Mouse (Mus musculus): ENCODE data around the gene Gdpd3. TPM values are rescaled to one million over a fixed set of nuclear protein-coding genes. Genes with fewer than 3 reads are reported as not detected.

Gene Gdpd3
- polyA plus RNA-seq, 1 experiment from 2014 or later, result 2.1 TPM

- Histone ChIP-seq H3K9ac (ENCODE audit: low read depth, low read length) (no peak overlapping the region), H3K27ac (ENCODE audit: low read length) (no peak overlapping the region), H3K4me2 (ENCODE audit: low read depth, low read length) (no peak overlapping the region), H3K27me3 (replicated peaks; ENCODE audit: control insufficient read depth, insufficient read depth, low read length) (no peaks in the 10 kb centered on the region), H3K36me3 (ENCODE audit: control insufficient read depth, insufficient read depth, low read length) (no peaks in the 10 kb centered on the region), H3K4me3 (ENCODE audit: low read length) (no peak overlapping the region), H3K4me1 (ENCODE audit: control insufficient read depth, insufficient read depth, low read length) (peaks cover 14% of the 10 kb centered on the region), H3K9me3 (ENCODE audit: control insufficient read depth, low read length) (no peaks in the 10 kb centered on the region)
- peak; percentile 39; the same call in 1 of the 2 replicates for ATAC-seq
- WGBS, result 66% methylated on average over 6 of the region's 6 CpGs
Observed at GRCm38 (mm10) chr7:126806956-126807355, 40.8 kb downstream of the Gdpd3 start.

GRCm38 (mm10) chr7:126807405-126807804 is 41.3 kb downstream of the Gdpd3 start:
- no peak; the same call in 1 of the 2 replicates for ATAC-seq
- H3K9me3 ChIP-seq (ENCODE audit: control insufficient read depth, low read length), result no peaks in the 10 kb centered on the region
- H3K9ac ChIP-seq (ENCODE audit: low read depth, low read length), result peak overlapping the region; percentile 79
- H3K27me3 ChIP-seq (replicated peaks; ENCODE audit: control insufficient read depth, insufficient read depth, low read length), result no peaks in the 10 kb centered on the region
- H3K4me2 ChIP-seq (ENCODE audit: low read depth, low read length), result 0 out of 2 replicates have a peak overlapping the region, but pooled peaks have one; percentile 95
- whole genome bisulfite sequencing, result 70% methylated on average over 4 of the region's 4 CpGs
- no peaks in the 10 kb centered on the region for H3K36me3 ChIP-seq (ENCODE audit: control insufficient read depth, insufficient read depth, low read length)
- peaks cover 14% of the 10 kb centered on the region for H3K4me1 ChIP-seq (ENCODE audit: control insufficient read depth, insufficient read depth, low read length)
- H3K27ac ChIP-seq (ENCODE audit: low read length), result no peak overlapping the region
- H3K4me3 ChIP-seq (ENCODE audit: low read length), result no peak overlapping the region

DNA sequence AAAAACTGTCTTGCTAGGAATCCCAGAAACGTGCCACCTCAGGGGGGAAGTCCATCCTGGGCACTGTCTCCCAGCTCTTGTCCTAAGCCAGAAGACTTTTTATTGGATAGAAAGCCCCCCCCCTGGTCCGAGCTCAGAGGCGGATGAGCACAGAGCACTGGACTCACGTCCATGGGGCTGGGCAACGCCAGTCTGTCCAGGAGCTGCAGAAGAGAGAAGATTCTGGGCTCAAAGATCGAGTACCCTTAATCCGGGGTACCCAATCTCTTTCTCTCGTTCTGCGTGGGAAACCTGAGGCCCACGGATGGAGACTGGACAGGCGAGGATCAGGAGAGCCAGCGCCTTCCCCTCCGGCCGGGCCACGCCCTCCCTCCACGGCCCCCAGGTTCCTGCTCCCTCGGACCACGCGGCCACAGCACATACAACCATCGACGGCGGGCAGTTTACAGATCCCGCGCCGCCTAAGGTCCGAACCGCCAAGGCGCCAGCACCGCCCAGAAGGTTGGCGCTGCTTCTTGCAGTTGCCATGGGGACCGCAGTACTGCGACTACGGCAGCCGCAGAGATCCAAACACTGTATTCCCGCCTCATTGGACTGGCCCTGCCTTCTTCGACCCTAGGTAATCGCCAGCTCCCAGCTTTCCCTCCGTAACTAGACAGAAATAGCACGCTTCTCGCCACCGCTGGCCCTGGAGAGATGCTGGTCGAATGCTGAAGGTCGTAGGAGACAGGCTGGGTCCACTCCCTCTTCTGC is 42.7 kb downstream of the Gdpd3 start:
- peaks cover 14% of the 10 kb centered on the region for H3K4me1 ChIP-seq (ENCODE audit: control insufficient read depth, insufficient read depth, low read length)
- H3K4me3 ChIP-seq (ENCODE audit: low read length), result peak overlapping the region; percentile 71
- no peaks in the 10 kb centered on the region for H3K36me3 ChIP-seq (ENCODE audit: control insufficient read depth, insufficient read depth, low read length)
- peak overlapping the region; percentile 72 for H3K27ac ChIP-seq (ENCODE audit: low read length)
- H3K9ac ChIP-seq (ENCODE audit: low read depth, low read length), result peak overlapping the region; percentile 79
- WGBS, result under 1% methylated on average over 43 of the region's 43 CpGs
- no peaks in the 10 kb centered on the region for H3K27me3 ChIP-seq (replicated peaks; ENCODE audit: control insufficient read depth, insufficient read depth, low read length)
- no peaks in the 10 kb centered on the region for H3K9me3 ChIP-seq (ENCODE audit: control insufficient read depth, low read length)
- peak overlapping the region; percentile 95 for H3K4me2 ChIP-seq (ENCODE audit: low read depth, low read length)
- peak; percentile 94 for ATAC-seq

- no peak overlapping the region for H3K4me3 ChIP-seq (ENCODE audit: low read length)
- peaks cover 14% of the 10 kb centered on the region for H3K4me1 ChIP-seq (ENCODE audit: control insufficient read depth, insufficient read depth, low read length)
- no peaks in the 10 kb centered on the region for H3K36me3 ChIP-seq (ENCODE audit: control insufficient read depth, insufficient read depth, low read length)
- H3K27me3 ChIP-seq (replicated peaks; ENCODE audit: control insufficient read depth, insufficient read depth, low read length), result no peaks in the 10 kb centered on the region
- no peak overlapping the region for H3K27ac ChIP-seq (ENCODE audit: low read length)
- no peaks in the 10 kb centered on the region for H3K9me3 ChIP-seq (ENCODE audit: control insufficient read depth, low read length)
- peak overlapping the region; percentile 79; the same call in 1 of the 2 replicates for H3K9ac ChIP-seq (ENCODE audit: low read depth, low read length)
- ATAC-seq, result no peak
- peak overlapping the region; percentile 95; the same call in 1 of the 2 replicates for H3K4me2 ChIP-seq (ENCODE audit: low read depth, low read length)
- WGBS, result 51% methylated on average over 5 of the region's 5 CpGs
Observed at GRCm38 (mm10) chr7:126809723-126810369, 43.7 kb downstream of the Gdpd3 start.

DNA sequence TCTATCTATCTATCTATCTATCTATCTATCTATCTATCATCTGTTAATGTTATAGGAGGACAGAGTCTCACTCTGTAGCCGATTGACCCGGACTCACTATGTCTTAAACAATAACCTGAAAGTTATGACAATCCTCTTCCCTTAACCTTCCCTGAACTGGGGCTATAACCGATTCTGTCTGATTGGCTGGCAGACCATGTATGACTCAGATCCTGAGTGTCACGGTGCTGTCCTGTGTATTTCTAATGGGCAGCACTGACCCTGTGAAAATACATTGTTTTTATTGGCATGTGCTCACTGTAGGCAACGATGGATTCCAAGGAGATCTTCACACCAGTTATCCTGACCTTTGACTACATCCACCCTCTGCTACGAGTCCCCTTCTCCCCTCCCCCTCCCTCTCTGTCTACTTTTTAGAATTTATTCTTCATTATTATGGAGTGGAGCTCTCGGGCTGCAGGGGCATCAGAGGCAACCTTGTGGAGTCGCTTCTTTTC is 49.6 kb downstream of the Gdpd3 start:
- Histone ChIP-seq H3K27me3 (replicated peaks; ENCODE audit: control insufficient read depth, insufficient read depth, low read length) (no peaks in the 10 kb centered on the region), H3K9me3 (ENCODE audit: control insufficient read depth, low read length) (peaks cover 3% of the 10 kb centered on the region; the same call in 1 of the 2 replicates), H3K36me3 (ENCODE audit: control insufficient read depth, insufficient read depth, low read length) (no peaks in the 10 kb centered on the region), H3K9ac (ENCODE audit: low read depth, low read length) (no peak overlapping the region), H3K27ac (ENCODE audit: low read length) (no peak overlapping the region), H3K4me3 (ENCODE audit: low read length) (no peak overlapping the region), H3K4me2 (ENCODE audit: low read depth, low read length) (no peak overlapping the region), H3K4me1 (ENCODE audit: control insufficient read depth, insufficient read depth, low read length) (no peaks in the 10 kb centered on the region)
- ATAC-seq, result no peak
- 62% methylated on average over 8 of the region's 8 CpGs for WGBS

DNA sequence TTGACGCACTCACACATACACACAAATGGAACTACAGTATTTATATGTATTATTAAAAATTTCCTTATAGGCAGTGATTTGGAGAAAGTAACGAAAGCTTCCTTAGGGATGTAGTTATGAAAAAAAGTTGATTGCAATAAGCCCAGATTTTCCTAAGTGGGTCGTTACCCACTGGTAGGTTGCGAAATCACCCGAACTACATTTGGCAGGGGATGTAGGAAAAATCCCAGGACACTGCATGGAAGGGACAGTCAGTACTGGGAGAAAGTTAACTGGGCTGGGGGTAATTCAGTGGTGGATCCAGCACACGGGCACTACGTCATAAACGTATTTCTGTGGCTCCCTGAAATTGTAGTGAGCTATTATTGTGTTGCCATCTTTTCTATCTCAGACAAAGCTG is 50.4 kb downstream of the Gdpd3 start:
- Histone ChIP-seq H3K36me3 (ENCODE audit: control insufficient read depth, insufficient read depth, low read length) (no peaks in the 10 kb centered on the region), H3K4me2 (ENCODE audit: low read depth, low read length) (no peak overlapping the region), H3K4me3 (ENCODE audit: low read length) (no peak overlapping the region), H3K4me1 (ENCODE audit: control insufficient read depth, insufficient read depth, low read length) (no peaks in the 10 kb centered on the region), H3K27me3 (replicated peaks; ENCODE audit: control insufficient read depth, insufficient read depth, low read length) (no peaks in the 10 kb centered on the region), H3K27ac (ENCODE audit: low read length) (no peak overlapping the region), H3K9ac (ENCODE audit: low read depth, low read length) (no peak overlapping the region), H3K9me3 (ENCODE audit: control insufficient read depth, low read length) (peaks cover 3% of the 10 kb centered on the region; the same call in 1 of the 2 replicates)
- ATAC-seq, result no peak
- whole genome bisulfite sequencing, result 86% methylated on average over 8 of the region's 8 CpGs

DNA sequence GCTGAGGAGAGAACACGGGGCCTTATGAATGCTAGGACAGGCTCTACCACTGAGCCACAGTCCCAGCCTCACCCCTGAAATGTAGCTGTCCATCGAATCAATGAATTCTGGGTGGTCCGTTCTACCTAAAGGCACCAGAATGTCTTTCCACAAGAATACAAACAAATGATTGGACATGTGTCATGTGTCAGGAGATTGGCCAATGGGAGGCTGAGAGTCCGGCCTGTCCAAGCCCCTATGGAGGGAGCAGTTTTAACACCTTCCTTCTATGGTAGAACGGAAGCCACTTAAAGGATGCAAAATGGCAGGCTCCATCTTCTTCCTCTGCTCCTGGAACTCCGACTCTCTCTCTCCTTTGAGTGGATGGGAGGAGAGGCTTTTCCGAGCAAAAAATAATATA is 51.5 kb downstream of the Gdpd3 start:
- WGBS, result 77% methylated on average over 7 of the region's 7 CpGs
- peaks cover 2% of the 10 kb centered on the region for H3K27me3 ChIP-seq (replicated peaks; ENCODE audit: control insufficient read depth, insufficient read depth, low read length)
- no peak for ATAC-seq
- peaks cover 3% of the 10 kb centered on the region; the same call in 1 of the 2 replicates for H3K9me3 ChIP-seq (ENCODE audit: control insufficient read depth, low read length)
- H3K27ac ChIP-seq (ENCODE audit: low read length), result no peak overlapping the region
- no peak overlapping the region for H3K4me2 ChIP-seq (ENCODE audit: low read depth, low read length)
- no peak overlapping the region for H3K9ac ChIP-seq (ENCODE audit: low read depth, low read length)
- no peaks in the 10 kb centered on the region for H3K4me1 ChIP-seq (ENCODE audit: control insufficient read depth, insufficient read depth, low read length)
- no peaks in the 10 kb centered on the region for H3K36me3 ChIP-seq (ENCODE audit: control insufficient read depth, insufficient read depth, low read length)
- no peak overlapping the region for H3K4me3 ChIP-seq (ENCODE audit: low read length)

GRCm38 (mm10) chr7:126818818-126819217 is 52.7 kb downstream of the Gdpd3 start:
- H3K27me3 ChIP-seq (replicated peaks; ENCODE audit: control insufficient read depth, insufficient read depth, low read length), result peaks cover 10% of the 10 kb centered on the region
- no peaks in the 10 kb centered on the region for H3K36me3 ChIP-seq (ENCODE audit: control insufficient read depth, insufficient read depth, low read length)
- peaks cover 3% of the 10 kb centered on the region; the same call in 1 of the 2 replicates for H3K9me3 ChIP-seq (ENCODE audit: control insufficient read depth, low read length)
- H3K4me3 ChIP-seq (ENCODE audit: low read length), result no peak overlapping the region
- no peak overlapping the region for H3K27ac ChIP-seq (ENCODE audit: low read length)
- WGBS, result 43% methylated on average over 1 of the region's 1 CpGs
- ATAC-seq, result no peak
- H3K4me2 ChIP-seq (ENCODE audit: low read depth, low read length), result no peak overlapping the region
- H3K9ac ChIP-seq (ENCODE audit: low read depth, low read length), result no peak overlapping the region
- peaks cover 3% of the 10 kb centered on the region for H3K4me1 ChIP-seq (ENCODE audit: control insufficient read depth, insufficient read depth, low read length)

- Histone ChIP-seq H3K4me3 (ENCODE audit: low read length) (no peak overlapping the region), H3K27ac (ENCODE audit: low read length) (no peak overlapping the region), H3K4me2 (ENCODE audit: low read depth, low read length) (no peak overlapping the region), H3K4me1 (ENCODE audit: control insufficient read depth, insufficient read depth, low read length) (peaks cover 3% of the 10 kb centered on the region), H3K36me3 (ENCODE audit: control insufficient read depth, insufficient read depth, low read length) (no peaks in the 10 kb centered on the region), H3K9ac (ENCODE audit: low read depth, low read length) (no peak overlapping the region), H3K27me3 (replicated peaks; ENCODE audit: control insufficient read depth, insufficient read depth, low read length) (peaks cover 20% of the 10 kb centered on the region), H3K9me3 (ENCODE audit: control insufficient read depth, low read length) (peaks cover 3% of the 10 kb centered on the region; the same call in 1 of the 2 replicates)
- 23% methylated on average over 7 of the region's 7 CpGs for WGBS
- ATAC-seq, result peak; percentile 55
Observed at GRCm38 (mm10) chr7:126821835-126822511, 55.8 kb downstream of the Gdpd3 start.
